Mouse (Mus musculus) forebrain, embryonic 12.5 days (tissue): ENCODE measurements around the gene Hip1. TPM values are rescaled to one million over a fixed set of nuclear protein-coding genes. Genes with fewer than 3 reads are reported as not detected.
A peak's percentile ranks its signal among the peaks of the same experiment; 100 is the strongest.

Source experiments
- ATAC-seq: fragments of 200-750 bp; cut with Nextera tagmentation; 2 replicates; pipeline ENCODE4 v1.8.0; 2017; ENCODE audit warnings: moderate TSS enrichment; ENCODE audit not compliant: low FRiP score
- H3K27ac ChIP-seq: fragments of 300-500 bp; sonication (generic); 2 replicates; pipeline ENCODE4 v1.5.1; 2016; ENCODE audit warnings: mild to moderate bottlenecking
- H3K27me3 ChIP-seq: fragments of 300-500 bp; sonication (generic); 2 replicates; pipeline ENCODE4 v1.6.1; 2016; ENCODE audit warnings: mild to moderate bottlenecking
- H3K36me3 ChIP-seq: fragments of 300-500 bp; sonication (generic); replicated peaks from 2 replicates; pipeline ENCODE4 v1.6.1; 2016; ENCODE audit warnings: mild to moderate bottlenecking
- H3K4me1 ChIP-seq: fragments of 300-500 bp; sonication (generic); 2 replicates; pipeline ENCODE4 v1.6.1; 2016
- H3K4me2 ChIP-seq: fragments of 300-500 bp; sonication (generic); 2 replicates; pipeline ENCODE4 v1.6.1; 2016; ENCODE audit warnings: mild to moderate bottlenecking, moderate library complexity
- H3K4me3 ChIP-seq: fragments of 300-500 bp; sonication (generic); replicated peaks from 2 replicates; pipeline ENCODE4 v1.5.1; 2016; ENCODE audit warnings: mild to moderate bottlenecking
- H3K9ac ChIP-seq: fragments of 300-500 bp; sonication (generic); 2 replicates; pipeline ENCODE4 v1.6.1; 2016; ENCODE audit warnings: mild to moderate bottlenecking
- H3K9me3 ChIP-seq: fragments of 300-500 bp; sonication (generic); 2 replicates; pipeline ENCODE4 v1.6.1; 2016
- WGBS: fragments of 180-500 bp; shearing (Covaris S2); methylation state at CpG from one replicate; pipeline ENCODE4 v1.1.7; 2016; 5-methylcytosine and 5-hydroxymethylcytosine counted together
- polyA plus RNA-seq: library from polyadenylated mRNA; unstranded; fragments of >200 nt; fragmentation: Nextera tagmentation; extraction: Ambion mirVana; gene quantifications from 2 replicates; pipeline ENCODE4 v1.2.1, GENCODE M21; 2016

Hip1 gene
- polyA plus RNA-seq: 58.7 and 64.2 TPM in 2 replicates

- Histone ChIP-seq H3K4me1 (peaks cover 12% of the 10 kb centered on the region), H3K4me2 (peak within 1 kb of the TSS; percentile 95), H3K27me3 (peaks cover 9% of the 10 kb centered on the region), H3K9ac (peak within 1 kb of the TSS; percentile 62), H3K27ac (peak within 1 kb of the TSS; percentile 21; the same call in 1 of the 2 replicates), H3K4me3 (peak within 1 kb of the TSS; percentile 63), H3K9me3 (no peaks in the 10 kb centered on the region), H3K36me3 (no peaks in the 10 kb centered on the region)
- peak; percentile 99 for ATAC-seq
- WGBS: under 1% methylated on average over 46 of the region's 46 CpGs
Measured at GRCm38 (mm10) chr5:135544865-135545797, at the start of gene Hip1. TSS of gene Hip1 (minus strand) at chr5:135545120.

- no peak overlapping the region for H3K4me2 ChIP-seq
Measured at GRCm38 (mm10) chr5:135589996-135590784, 45.3 kb upstream of the Hip1 start.

DNA sequence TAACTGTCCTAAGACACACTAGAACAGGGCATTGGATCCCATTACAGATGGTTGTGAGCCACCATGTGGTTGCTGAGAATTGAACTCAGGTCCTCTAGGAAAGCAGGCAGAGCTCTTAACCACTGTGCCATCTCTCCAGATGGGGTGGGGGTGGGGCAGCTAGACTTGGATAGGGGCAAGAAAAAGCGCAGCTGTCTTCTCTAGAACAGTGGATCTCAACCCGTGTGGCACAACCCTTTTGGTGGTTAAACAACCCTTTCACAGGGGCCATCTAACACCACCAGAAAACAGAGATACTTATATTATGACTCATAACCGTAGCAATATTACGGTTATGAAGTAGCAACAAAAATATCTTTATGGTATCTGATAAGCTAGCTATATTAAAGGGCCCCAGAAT is 42.8 kb upstream of the Hip1 start:
- no peaks in the 10 kb centered on the region for H3K4me1 ChIP-seq
- no peak overlapping the region for H3K9ac ChIP-seq
- no peak for ATAC-seq
- H3K4me2 ChIP-seq: no peak overlapping the region
- no peaks in the 10 kb centered on the region for H3K27me3 ChIP-seq
- H3K27ac ChIP-seq: no peak overlapping the region
- no peak overlapping the region for H3K4me3 ChIP-seq
- H3K36me3 ChIP-seq: no peaks in the 10 kb centered on the region
- WGBS: 87% methylated on average over 4 of the region's 4 CpGs
- peaks cover 4% of the 10 kb centered on the region; the same call in 1 of the 2 replicates for H3K9me3 ChIP-seq

More at GRCm38 (mm10) chr5:135589996-135590784, 45.3 kb upstream of the Hip1 start:
- Histone ChIP-seq H3K27ac (no peak overlapping the region), H3K4me3 (no peak overlapping the region), H3K36me3 (no peaks in the 10 kb centered on the region), H3K27me3 (no peaks in the 10 kb centered on the region), H3K9me3 (peaks cover 4% of the 10 kb centered on the region; the same call in 1 of the 2 replicates), H3K9ac (no peak overlapping the region), H3K4me1 (no peaks in the 10 kb centered on the region)
- no peak for ATAC-seq
- WGBS: 82% methylated on average over 12 of the region's 12 CpGs

- H3K27ac ChIP-seq: no peak overlapping the region
- H3K36me3 ChIP-seq: no peaks in the 10 kb centered on the region
- no peak for ATAC-seq
- WGBS: 89% methylated on average over 8 of the region's 8 CpGs
- no peak overlapping the region for H3K4me3 ChIP-seq
- no peak overlapping the region for H3K9ac ChIP-seq
- no peak overlapping the region for H3K4me2 ChIP-seq
- no peaks in the 10 kb centered on the region for H3K27me3 ChIP-seq
- 0 out of 2 replicates have a peak, but pooled peaks cover 4% of the 10 kb centered on the region for H3K9me3 ChIP-seq
- no peaks in the 10 kb centered on the region for H3K4me1 ChIP-seq
Measured at GRCm38 (mm10) chr5:135585691-135586090, 40.8 kb upstream of the Hip1 start.

DNA sequence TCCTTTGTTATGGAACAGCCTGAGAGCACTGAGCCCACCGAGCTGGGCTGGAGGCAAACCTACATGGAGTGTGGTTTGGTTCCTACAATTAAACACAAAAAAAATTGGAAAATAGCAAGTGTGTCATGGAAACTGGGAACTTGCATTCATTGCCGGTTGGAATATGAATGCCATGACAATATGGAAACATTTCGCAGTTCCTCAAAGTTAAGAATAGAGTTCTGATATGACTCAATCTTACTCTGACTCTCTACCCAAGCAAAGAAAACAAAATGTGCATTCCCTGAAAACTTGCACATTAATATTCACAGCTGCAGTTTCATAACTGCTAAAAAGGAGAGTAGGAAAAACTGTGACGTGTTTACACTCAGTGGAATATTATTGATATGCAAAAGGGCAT is 37.4 kb upstream of the Hip1 start:
- ATAC-seq: no peak
- WGBS: 87% methylated on average over 4 of the region's 4 CpGs
- Histone ChIP-seq H3K4me2 (no peak overlapping the region), H3K27me3 (no peaks in the 10 kb centered on the region), H3K36me3 (no peaks in the 10 kb centered on the region), H3K27ac (no peak overlapping the region), H3K4me3 (no peak overlapping the region), H3K4me1 (no peaks in the 10 kb centered on the region), H3K9me3 (no peaks in the 10 kb centered on the region), H3K9ac (no peak overlapping the region)

GRCm38 (mm10) chr5:135579331-135579751 is 34.4 kb upstream of the Hip1 start:
- Histone ChIP-seq H3K4me3 (no peak overlapping the region), H3K9ac (no peak overlapping the region), H3K4me1 (no peaks in the 10 kb centered on the region), H3K27me3 (no peaks in the 10 kb centered on the region), H3K27ac (no peak overlapping the region), H3K4me2 (no peak overlapping the region), H3K36me3 (no peaks in the 10 kb centered on the region), H3K9me3 (no peaks in the 10 kb centered on the region)
- WGBS: 91% methylated on average over 10 of the region's 10 CpGs
- ATAC-seq: no peak

DNA sequence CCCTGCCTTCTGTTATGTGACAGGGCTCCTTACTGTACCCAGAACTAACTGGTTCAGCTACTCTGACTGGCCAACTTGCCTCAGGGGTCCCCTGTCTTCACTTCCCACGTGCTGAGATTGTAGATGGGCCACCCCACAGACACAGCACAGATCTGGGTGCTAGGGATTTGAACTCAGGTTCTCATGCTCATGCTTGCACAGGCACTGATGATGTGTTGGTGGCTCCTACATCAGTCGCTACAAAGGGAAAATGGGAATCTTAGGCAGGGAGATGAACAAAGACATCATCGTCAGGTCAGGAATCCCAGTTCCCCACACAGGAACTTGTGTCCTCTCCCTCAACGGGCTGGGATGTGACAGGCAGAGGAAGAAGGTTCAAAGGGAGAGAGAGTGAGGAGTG is 31.1 kb upstream of the Hip1 start:
- Histone ChIP-seq H3K9ac (no peak overlapping the region), H3K36me3 (no peaks in the 10 kb centered on the region), H3K27ac (no peak overlapping the region), H3K4me3 (no peak overlapping the region), H3K4me2 (no peak overlapping the region), H3K9me3 (no peaks in the 10 kb centered on the region), H3K27me3 (no peaks in the 10 kb centered on the region), H3K4me1 (no peaks in the 10 kb centered on the region)
- ATAC-seq: no peak
- WGBS: 72% methylated on average over 4 of the region's 4 CpGs

GRCm38 (mm10) chr5:135573006-135573405 is 28.1 kb upstream of the Hip1 start, which contains the start of gene Ccl24:
TSS of gene Ccl24 (minus strand) at chr5:135573049.
- Histone ChIP-seq H3K4me2 (no peak within 1 kb of the TSS), H3K9me3 (no peaks in the 10 kb centered on the region), H3K27me3 (no peaks in the 10 kb centered on the region), H3K4me3 (no peak within 1 kb of the TSS), H3K9ac (no peak within 1 kb of the TSS), H3K4me1 (no peaks in the 10 kb centered on the region), H3K27ac (no peak within 1 kb of the TSS), H3K36me3 (no peaks in the 10 kb centered on the region)
- no peak for ATAC-seq
- 95% methylated on average over 6 of the region's 6 CpGs for WGBS

DNA sequence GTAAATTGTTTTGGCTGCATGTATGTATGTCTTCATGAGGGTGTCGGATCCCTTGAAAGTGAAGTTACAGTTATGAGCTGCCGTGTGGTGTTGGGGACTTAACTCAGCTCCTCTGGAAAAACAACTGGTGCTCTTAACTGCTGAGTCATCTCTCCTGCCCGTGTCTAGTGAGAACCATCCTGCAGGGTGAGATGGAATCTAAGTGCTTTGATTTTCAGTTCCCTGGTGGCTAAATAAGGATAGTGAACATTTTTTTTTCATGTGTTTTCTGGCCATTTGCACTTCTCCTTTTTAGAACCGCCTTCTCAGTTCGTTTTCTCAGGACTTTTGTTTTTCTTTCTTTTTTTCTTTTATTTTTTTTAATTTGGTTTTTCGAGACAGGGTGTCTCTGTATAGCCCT is 23.8 kb upstream of the Hip1 start:
- Histone ChIP-seq H3K9ac (no peak overlapping the region), H3K27me3 (no peaks in the 10 kb centered on the region), H3K4me1 (no peaks in the 10 kb centered on the region), H3K4me2 (no peak overlapping the region), H3K9me3 (no peaks in the 10 kb centered on the region), H3K4me3 (no peak overlapping the region), H3K36me3 (no peaks in the 10 kb centered on the region), H3K27ac (no peak overlapping the region)
- whole genome bisulfite sequencing: 78% methylated on average over 6 of the region's 6 CpGs
- no peak for ATAC-seq

- Histone ChIP-seq H3K27me3 (no peaks in the 10 kb centered on the region), H3K27ac (no peak overlapping the region), H3K9ac (no peak overlapping the region), H3K4me2 (no peak overlapping the region), H3K4me3 (no peak overlapping the region), H3K9me3 (no peaks in the 10 kb centered on the region), H3K36me3 (no peaks in the 10 kb centered on the region), H3K4me1 (no peaks in the 10 kb centered on the region)
- no peak for ATAC-seq
- 91% methylated on average over 6 of the region's 6 CpGs for WGBS
Measured at GRCm38 (mm10) chr5:135567556-135568265, 22.8 kb upstream of the Hip1 start.

DNA sequence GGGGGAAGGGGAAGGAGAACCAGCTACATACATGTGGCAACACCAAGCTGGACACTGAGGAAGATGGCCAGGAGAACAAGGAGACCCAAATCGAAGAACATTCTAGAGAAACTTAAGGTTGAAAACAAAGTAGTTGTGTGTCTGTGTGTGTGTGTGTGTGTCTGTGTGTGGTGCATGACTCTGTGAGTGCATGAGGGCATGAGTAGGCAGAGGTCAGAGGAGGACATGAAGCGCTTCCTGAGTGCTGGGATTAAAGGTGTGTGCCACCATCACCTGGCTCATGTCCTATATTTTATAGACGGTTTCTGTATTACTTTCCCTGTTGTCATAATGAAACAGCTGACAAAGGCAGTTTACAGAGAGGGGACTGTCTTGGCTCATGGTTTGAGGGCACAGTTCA is 18.5 kb upstream of the Hip1 start, which contains the start of gene Ccl26:
Ccl26 (minus strand) TSS at position 101 of the 400 bp plus-strand sequence.
- Histone ChIP-seq H3K36me3 (no peaks in the 10 kb centered on the region), H3K4me1 (no peaks in the 10 kb centered on the region), H3K27ac (no peak within 1 kb of the TSS), H3K27me3 (no peaks in the 10 kb centered on the region), H3K4me3 (no peak within 1 kb of the TSS), H3K9me3 (no peaks in the 10 kb centered on the region), H3K9ac (no peak within 1 kb of the TSS), H3K4me2 (no peak within 1 kb of the TSS)
- no peak for ATAC-seq
- WGBS: 86% methylated on average over 3 of the region's 3 CpGs

GRCm38 (mm10) chr5:135557671-135558070 is 12.8 kb upstream of the Hip1 start:
- no peak overlapping the region for H3K9ac ChIP-seq
- 85% methylated on average over 3 of the region's 3 CpGs for WGBS
- no peaks in the 10 kb centered on the region for H3K27me3 ChIP-seq
- H3K4me2 ChIP-seq: no peak overlapping the region
- ATAC-seq: no peak
- H3K4me1 ChIP-seq: no peaks in the 10 kb centered on the region
- H3K27ac ChIP-seq: 0 out of 2 replicates have a peak overlapping the region, but pooled peaks have one; percentile 31
- no peak overlapping the region for H3K4me3 ChIP-seq
- H3K36me3 ChIP-seq: no peaks in the 10 kb centered on the region
- no peaks in the 10 kb centered on the region for H3K9me3 ChIP-seq
